Mouse (Mus musculus): Measurements from ENCODE around the gene Ergic1.
A peak's percentile ranks its signal among the peaks of the same experiment; 100 is the strongest.

DNA sequence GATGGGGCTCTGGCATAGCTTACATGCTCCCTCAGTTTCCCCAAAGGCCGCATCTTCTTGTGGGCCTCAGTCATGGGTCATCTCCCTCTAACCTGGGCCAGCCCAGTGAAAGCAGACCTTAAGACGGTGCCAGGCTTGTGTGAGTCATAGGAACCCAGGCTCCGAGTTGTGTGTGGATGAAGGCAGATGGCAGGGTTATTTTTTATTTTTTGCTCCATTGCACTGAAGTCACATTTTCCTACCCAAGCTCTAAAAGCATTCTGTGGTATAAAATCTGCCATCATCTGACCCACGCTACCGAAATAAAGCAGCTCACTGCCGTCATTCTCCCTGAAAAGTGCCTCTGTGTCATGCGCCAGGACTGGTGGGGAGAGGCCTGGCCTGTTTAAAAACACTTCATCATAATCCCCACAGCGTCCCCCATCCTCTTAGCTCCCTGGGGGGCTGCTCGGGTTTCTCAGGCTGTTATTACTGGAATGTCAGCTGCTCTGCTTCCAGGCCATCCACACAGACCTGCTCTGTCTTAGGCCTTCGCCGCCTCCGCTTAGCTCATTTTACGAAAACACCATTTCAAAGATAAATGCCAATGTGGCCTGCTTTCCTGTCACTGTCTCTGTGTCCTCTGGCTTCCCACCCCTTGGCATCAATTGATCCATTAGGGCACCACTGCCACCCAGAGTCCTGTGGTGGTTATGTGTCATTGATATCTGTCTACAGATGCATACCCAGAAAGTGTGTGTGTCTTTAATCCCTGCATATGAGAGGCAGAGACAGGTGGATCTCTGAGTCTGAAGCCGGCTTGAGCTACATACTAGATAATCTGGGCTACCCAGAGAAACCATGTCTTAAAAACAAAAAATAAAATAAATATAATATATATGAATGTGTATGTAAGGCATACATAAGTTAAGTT, 89.4 kb downstream of the Ergic1 start:
- TF ChIP-seq CTCF (IDR thresholded peaks at IDR 0.05; ENCODE audit: control insufficient read depth, insufficient read depth, insufficient read length) (no peak), USF1 (IDR thresholded peaks at IDR 0.05; ENCODE audit: low read depth) (no peak), MAX (IDR thresholded peaks at IDR 0.05) (no peak), MYOD1 (IDR thresholded peaks at IDR 0.05; ENCODE audit: control insufficient read depth, insufficient read length, low read depth) (peak; percentile 80)
